Mouse (Mus musculus) retina, embryonic 14.5 days (tissue): Measurements from ENCODE around the gene Rapgefl1.
"Not testable (repeated sequence)": the region's sequence is repeated elsewhere in the genome, so short reads cannot be mapped to it uniquely, and the experiment has no call there.

ENCODE experiments used
- DNase-seq: peaks from one replicate; pipeline ENCODE4 v3.0.0-alpha.2; 2015; ENCODE audit warnings: low spot score

Rapgefl1 gene

GRCm38 (mm10) chr11:98816706-98817239, 19.8 kb upstream of the Rapgefl1 start:
- DNase-seq, result no peak

- DNase-seq, result no peak
Measured at GRCm38 (mm10) chr11:98820968-98821367, 15.6 kb upstream of the Rapgefl1 start.

- not testable (repeated sequence) for DNase-seq
Measured at GRCm38 (mm10) chr11:98826071-98826470, 10.5 kb upstream of the Rapgefl1 start.

DNA sequence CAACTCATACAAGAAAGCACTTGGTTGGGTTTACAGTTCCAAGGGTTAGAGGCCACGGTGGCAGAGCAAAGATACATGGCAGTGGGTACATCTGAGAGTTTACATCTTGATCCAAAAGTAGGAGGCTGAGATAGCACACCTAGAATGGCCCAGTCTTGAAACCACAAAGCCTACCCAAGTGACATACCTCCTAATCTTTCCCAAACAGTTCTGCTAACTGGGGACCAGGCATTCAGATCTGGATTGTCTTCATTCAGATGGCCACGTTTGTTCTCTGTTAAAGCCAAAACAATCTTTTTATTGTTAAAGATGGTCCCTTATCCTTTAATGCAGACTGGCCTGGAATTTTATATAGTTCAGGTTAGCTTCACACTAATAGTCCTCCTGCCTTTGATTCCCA, 8.7 kb upstream of the Rapgefl1 start:
- DNase-seq, result no peak

- DNase-seq, result peak; percentile 75
Measured at GRCm38 (mm10) chr11:98829091-98829775, 7.4 kb upstream of the Rapgefl1 start.

DNA sequence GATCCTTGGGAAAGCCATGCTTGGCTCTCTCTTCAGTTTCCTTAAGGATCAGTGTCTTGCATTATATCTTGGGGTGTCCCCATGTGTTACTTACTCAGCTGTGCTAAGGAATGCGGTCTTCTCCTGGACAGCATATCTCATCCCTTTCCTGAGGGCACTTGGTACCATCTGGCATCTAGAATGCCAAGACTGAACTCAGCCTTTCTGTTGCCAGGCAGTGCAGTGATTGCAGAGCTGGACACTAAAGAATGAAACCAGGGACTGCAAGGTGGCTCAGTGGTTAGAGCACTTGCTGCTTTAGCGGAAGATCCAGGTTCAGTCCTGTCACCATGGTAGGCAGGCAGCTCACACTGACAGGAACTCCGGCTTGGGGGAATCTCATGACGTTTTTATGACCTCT, 6.7 kb upstream of the Rapgefl1 start:
- DNase-seq, result no peak

GRCm38 (mm10) chr11:98835296-98835695, 1.3 kb upstream of the Rapgefl1 start:
- no peak for DNase-seq

DNA sequence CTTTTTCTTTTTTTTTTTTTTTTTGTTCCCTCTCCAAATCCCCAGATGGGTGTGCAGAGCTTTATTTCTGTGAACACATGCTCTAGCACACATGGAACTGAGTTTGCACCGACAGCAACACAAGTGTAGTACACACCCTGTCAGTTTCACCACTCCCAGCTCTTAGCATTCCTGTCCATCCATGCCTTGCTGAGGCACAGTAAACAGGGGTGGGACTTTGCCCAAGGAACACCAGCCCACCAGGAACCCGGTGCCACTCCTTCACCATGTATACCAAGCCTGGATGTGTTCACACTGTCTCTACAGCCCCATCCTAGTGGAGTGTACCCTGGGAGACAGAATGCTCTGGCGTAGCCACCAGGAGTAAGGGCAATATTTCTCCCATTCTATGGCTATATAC, 860 bp upstream of the Rapgefl1 start:
- no peak for DNase-seq

- no peak for DNase-seq
Measured at GRCm38 (mm10) chr11:98836128-98836527, 457 bp upstream of the Rapgefl1 start.

GRCm38 (mm10) chr11:98837231-98837704, 683 bp downstream of the Rapgefl1 start:
- DNase-seq, result peak; percentile 44

GRCm38 (mm10) chr11:98837917-98838316, 1.3 kb downstream of the Rapgefl1 start:
- DNase-seq, result no peak

DNA sequence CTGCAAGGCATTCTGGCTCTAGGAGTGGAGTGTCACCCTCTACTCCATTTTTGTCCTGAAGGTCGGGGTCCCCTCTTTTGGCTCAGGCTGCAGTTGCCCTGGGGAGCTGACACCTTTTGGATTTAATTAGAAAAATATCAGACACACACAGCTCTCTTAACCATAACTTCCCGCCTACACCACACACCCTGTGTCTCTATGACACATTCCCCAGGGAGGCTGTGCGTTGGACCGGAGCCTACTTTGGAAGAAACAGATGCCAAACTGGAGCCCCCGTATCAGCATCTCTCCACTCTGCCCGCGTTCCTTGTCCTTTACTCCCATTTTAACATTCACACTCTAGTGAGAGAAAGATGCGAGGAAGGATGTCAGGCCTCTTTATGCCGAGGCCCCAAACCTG, 1.9 kb downstream of the Rapgefl1 start:
- no peak for DNase-seq

GRCm38 (mm10) chr11:98839402-98839801, 2.8 kb downstream of the Rapgefl1 start:
- no peak for DNase-seq

GRCm38 (mm10) chr11:98839897-98840296, 3.3 kb downstream of the Rapgefl1 start:
- no peak for DNase-seq

- peak; percentile 38 for DNase-seq
Measured at GRCm38 (mm10) chr11:98846016-98846415, 9.4 kb downstream of the Rapgefl1 start.

- DNase-seq, result no peak
Measured at GRCm38 (mm10) chr11:98846865-98847604, 10.4 kb downstream of the Rapgefl1 start.

GRCm38 (mm10) chr11:98849196-98849894, 12.8 kb downstream of the Rapgefl1 start:
- peak; percentile 54 for DNase-seq

- peak; percentile 79 for DNase-seq
Measured at GRCm38 (mm10) chr11:98850100-98851093, 13.8 kb downstream of the Rapgefl1 start.

DNA sequence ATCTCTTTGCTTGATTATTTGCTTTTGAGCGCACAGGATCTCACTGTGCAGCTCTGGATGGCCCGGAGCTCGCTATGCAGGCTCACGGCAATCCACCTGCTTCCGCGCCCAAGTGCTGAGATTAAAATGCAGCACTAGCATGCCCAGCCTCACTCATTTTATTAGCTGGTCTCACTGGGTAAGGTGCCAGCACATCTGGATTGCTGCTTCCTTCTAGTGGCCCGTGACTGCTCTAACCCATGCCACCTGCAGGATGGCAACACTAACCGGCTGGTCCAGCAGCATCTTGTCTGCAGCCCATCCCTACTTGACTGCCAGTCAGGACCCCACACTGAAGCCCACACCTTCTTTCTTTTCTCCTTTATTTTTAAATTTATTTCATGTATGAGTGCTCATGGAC, 17.5 kb downstream of the Rapgefl1 start:
- no peak for DNase-seq

- DNase-seq, result no peak
Measured at GRCm38 (mm10) chr11:98854659-98855058, 18.1 kb downstream of the Rapgefl1 start.
